Mouse (Mus musculus): ENCODE data around the gene Kirrel. TPM values are rescaled to one million over a fixed set of nuclear protein-coding genes. Genes with fewer than 3 reads are reported as not detected.
A peak's percentile ranks its signal among the peaks of the same experiment; 100 is the strongest.

The Kirrel gene
- polyA plus RNA-seq (2012; rRNA removed): 2.0 and 2.6 TPM in 2 replicates

DNA sequence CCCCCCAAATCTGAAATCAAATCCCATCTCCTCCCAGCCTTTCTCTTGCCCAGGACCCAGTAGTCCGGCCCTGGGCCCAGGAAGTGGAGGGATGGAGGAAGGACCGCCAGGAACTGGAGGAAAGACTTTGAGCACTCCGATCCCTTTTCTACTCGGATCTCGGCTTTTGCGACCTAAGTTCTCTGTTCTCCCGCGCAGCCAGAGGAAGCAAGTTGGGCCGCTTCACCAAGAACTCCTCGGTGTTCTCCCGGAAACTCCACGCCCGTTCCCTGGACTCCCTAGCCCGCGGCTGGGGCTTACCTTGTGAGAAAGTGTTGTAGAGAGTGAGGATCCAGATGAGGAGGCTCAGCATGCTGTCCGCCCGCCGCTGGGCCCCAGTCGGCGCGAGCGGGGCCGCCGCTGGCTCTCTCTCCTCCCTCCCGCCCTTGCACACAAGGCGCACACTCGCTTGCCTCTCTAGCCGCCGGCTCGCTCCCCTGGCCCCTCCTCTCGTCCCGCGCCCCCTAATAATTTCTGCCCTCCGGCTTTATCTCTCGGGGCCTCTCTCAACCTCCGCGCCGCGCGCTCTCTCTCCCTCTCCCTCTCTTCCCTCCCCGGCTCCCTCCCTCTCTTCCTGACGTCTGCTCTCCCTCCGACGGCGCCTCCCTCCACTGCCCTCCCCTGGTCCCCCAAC lies at the start of gene Kirrel:
Gene Kirrel (minus strand): TSS at position 652 of the 673 bp plus-strand sequence.
- Histone ChIP-seq H3K36me3 (ENCODE audit: control insufficient read depth, insufficient read depth, low read length) (no peaks in the 10 kb centered on the region), H3K27me3 (ENCODE audit: control insufficient read depth, insufficient read depth, low read length) (peaks cover 19% of the 10 kb centered on the region), H3K4me1 (ENCODE audit: control insufficient read depth, insufficient read depth, insufficient read length, low read length) (no peaks in the 10 kb centered on the region), H3K4me3 (ENCODE audit: low read depth, low read length) (peak within 1 kb of the TSS; percentile 65), H3K27ac (ENCODE audit: insufficient read depth, low read depth, low read length) (peak within 1 kb of the TSS; percentile 10)
- WGBS: under 1% methylated on average over 44 of the region's 45 CpGs
- TF ChIP-seq POLR2A (IDR thresholded peaks at IDR 0.05; ENCODE audit: low read depth, low read length) (no peak; the same call in 1 of the 2 replicates), CTCF (IDR thresholded peaks at IDR 0.05; ENCODE audit: extremely low read depth, insufficient read length, insufficient replicate concordance, low read depth, low read length) (no peak)

DNA sequence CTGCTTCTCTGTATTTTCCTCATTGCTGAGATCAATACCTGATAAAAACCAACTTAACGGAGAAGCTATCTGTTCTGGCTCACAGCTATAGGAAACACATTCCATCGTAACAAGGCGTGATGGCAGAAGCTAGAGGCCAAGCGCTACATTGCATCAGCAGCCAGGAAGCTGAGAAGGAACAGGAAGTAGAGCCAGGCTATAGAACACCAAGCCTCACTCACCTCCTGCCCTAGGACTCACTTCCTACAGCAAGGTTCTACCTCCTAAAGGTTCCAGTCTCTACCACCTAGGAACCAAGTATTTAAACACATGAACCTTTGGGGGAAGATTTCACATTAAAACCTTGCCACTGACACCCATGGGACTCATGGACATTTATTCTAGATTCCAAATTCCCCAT lies 49.1 kb upstream of the Kirrel start:
- Histone ChIP-seq H3K4me3 (ENCODE audit: low read depth, low read length) (no peak overlapping the region), H3K4me1 (ENCODE audit: control insufficient read depth, insufficient read depth, insufficient read length, low read length) (no peaks in the 10 kb centered on the region), H3K36me3 (ENCODE audit: control insufficient read depth, insufficient read depth, low read length) (no peaks in the 10 kb centered on the region), H3K27ac (ENCODE audit: insufficient read depth, low read depth, low read length) (no peak overlapping the region), H3K27me3 (ENCODE audit: control insufficient read depth, insufficient read depth, low read length) (no peaks in the 10 kb centered on the region)
- WGBS: 64% methylated on average over 4 of the region's 4 CpGs
- no peak for TF ChIP-seq CTCF (IDR thresholded peaks at IDR 0.05; ENCODE audit: extremely low read depth, insufficient read length, insufficient replicate concordance, low read depth, low read length)
- TF ChIP-seq POLR2A (IDR thresholded peaks at IDR 0.05; ENCODE audit: low read depth, low read length): no peak

DNA sequence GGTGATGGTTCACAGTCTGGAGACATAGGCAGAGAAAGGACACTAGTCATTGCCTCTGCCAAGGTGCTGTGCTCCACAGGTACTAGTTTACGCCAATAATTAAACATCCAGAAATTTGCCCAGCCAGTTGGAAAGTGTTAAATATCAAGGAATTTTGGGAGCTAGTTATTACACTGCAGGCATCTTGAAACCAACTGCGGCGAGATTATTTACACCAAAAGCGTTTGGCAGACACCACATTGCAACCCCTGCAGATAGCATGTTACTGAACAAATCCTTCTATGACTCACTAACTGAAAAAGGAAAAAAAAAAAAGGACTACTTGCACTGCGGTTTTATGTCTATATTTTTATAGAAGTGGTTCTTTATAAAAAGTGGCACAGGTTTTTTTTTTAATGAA lies 47.8 kb upstream of the Kirrel start:
- Histone ChIP-seq H3K36me3 (ENCODE audit: control insufficient read depth, insufficient read depth, low read length) (no peaks in the 10 kb centered on the region), H3K27me3 (ENCODE audit: control insufficient read depth, insufficient read depth, low read length) (no peaks in the 10 kb centered on the region), H3K4me3 (ENCODE audit: low read depth, low read length) (no peak overlapping the region)

DNA sequence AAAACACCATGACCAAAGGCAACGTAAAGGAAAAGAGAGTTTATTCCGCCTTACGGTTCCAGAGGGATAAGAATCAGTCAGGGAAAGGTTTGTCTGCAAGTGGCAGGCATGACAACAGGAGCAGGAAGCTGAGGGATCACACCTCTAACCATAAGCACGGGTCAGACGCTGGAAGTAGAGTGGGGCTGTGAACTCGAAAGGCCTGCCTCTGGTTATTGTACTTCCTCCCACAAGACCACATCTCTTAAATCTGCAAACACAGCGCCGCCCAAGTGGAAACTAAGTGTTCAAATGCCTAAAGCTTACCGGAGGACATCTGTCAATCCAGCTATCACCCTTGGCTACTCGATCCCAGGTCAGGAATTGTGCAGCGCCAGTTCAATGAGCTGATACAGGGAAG lies 40.6 kb upstream of the Kirrel start:
- H3K36me3 ChIP-seq (ENCODE audit: control insufficient read depth, insufficient read depth, low read length): no peaks in the 10 kb centered on the region
- TF ChIP-seq CTCF (IDR thresholded peaks at IDR 0.05; ENCODE audit: extremely low read depth, insufficient read length, insufficient replicate concordance, low read depth, low read length): no peak
- TF ChIP-seq POLR2A (IDR thresholded peaks at IDR 0.05; ENCODE audit: low read depth, low read length): no peak
- H3K27ac ChIP-seq (ENCODE audit: insufficient read depth, low read depth, low read length): no peak overlapping the region
- 74% methylated on average over 11 of the region's 11 CpGs for WGBS
- no peaks in the 10 kb centered on the region for H3K27me3 ChIP-seq (ENCODE audit: control insufficient read depth, insufficient read depth, low read length)
- no peak overlapping the region for H3K4me3 ChIP-seq (ENCODE audit: low read depth, low read length)
- H3K4me1 ChIP-seq (ENCODE audit: control insufficient read depth, insufficient read depth, insufficient read length, low read length): no peaks in the 10 kb centered on the region

More for the DNA sequence above, 47.8 kb upstream of the Kirrel start:
- Histone ChIP-seq H3K27ac (ENCODE audit: insufficient read depth, low read depth, low read length) (no peak overlapping the region), H3K4me1 (ENCODE audit: control insufficient read depth, insufficient read depth, insufficient read length, low read length) (no peaks in the 10 kb centered on the region)
- TF ChIP-seq CTCF (IDR thresholded peaks at IDR 0.05; ENCODE audit: extremely low read depth, insufficient read length, insufficient replicate concordance, low read depth, low read length) (no peak), POLR2A (IDR thresholded peaks at IDR 0.05; ENCODE audit: low read depth, low read length) (no peak)
- 81% methylated on average over 5 of the region's 5 CpGs for WGBS

DNA sequence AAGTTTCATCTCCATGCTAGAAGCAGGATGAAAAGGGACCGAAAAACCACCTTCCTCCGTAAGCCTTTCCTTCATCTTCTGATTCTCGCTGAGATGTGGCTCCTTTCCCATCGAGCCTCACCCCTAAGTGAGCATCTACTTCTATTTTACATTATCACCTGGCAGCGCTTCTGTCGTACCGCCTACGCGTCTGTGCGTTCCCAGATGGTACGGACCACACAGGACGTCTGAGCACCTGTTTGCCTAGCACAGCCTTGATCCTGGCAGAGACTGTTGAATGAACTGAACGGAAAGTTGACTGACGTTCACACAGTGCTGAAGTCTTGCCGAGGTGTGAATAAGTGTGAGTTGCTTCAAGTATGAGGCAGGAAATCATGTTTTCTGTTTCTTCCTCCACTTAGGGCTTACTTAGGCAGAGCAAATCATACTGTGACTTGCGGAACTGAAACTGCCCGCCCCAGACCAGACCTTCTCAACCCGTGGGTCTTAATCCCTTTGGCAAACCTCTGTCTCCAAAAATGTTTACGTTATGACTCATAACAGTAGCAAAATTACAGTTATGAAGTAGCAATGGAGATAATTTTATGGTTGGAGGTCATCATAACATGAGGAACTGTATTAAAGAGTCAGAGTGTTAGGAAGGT lies 39.8 kb upstream of the Kirrel start:
- Histone ChIP-seq H3K27me3 (ENCODE audit: control insufficient read depth, insufficient read depth, low read length) (no peaks in the 10 kb centered on the region), H3K4me1 (ENCODE audit: control insufficient read depth, insufficient read depth, insufficient read length, low read length) (no peaks in the 10 kb centered on the region), H3K27ac (ENCODE audit: insufficient read depth, low read depth, low read length) (no peak overlapping the region), H3K36me3 (ENCODE audit: control insufficient read depth, insufficient read depth, low read length) (no peaks in the 10 kb centered on the region), H3K4me3 (ENCODE audit: low read depth, low read length) (no peak overlapping the region)
- 83% methylated on average over 19 of the region's 19 CpGs for WGBS
- TF ChIP-seq CTCF (IDR thresholded peaks at IDR 0.05; ENCODE audit: extremely low read depth, insufficient read length, insufficient replicate concordance, low read depth, low read length) (no peak), POLR2A (IDR thresholded peaks at IDR 0.05; ENCODE audit: low read depth, low read length) (no peak)

DNA sequence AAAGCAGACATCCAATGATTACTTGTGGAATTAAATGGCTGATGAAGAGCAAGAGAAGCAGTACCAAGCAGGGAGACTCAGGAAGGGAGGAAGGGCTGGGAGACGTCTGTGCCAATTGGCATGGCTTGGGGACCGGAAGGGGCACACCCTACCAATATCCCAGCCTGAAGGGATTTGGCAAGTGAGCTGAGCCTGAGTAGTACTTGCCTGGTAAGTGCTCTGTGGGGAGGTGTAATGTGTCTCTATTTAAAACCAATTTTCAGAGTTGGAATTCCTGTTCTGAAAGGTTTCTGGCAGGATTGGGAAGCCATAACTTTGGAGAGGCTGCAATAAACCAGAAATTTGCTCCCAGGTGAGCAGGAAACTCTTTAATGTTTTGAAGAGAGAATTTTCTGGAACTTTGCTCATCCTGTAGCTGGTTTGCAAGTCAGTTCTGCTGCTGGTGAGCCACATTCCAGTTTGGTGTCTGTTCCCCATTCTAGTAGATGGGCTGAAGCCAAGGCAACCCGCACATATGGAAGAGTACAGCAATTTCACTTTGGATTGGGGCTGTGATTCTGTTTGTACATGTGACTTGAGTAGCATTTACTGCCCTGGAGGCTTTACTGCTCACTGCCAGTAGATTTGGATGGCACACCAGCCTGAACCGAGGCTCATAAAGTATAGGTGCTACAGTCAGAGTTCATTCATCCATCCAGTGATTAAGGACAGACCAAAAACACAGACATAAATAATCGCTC lies 32.0 kb upstream of the Kirrel start:
- TF ChIP-seq POLR2A (IDR thresholded peaks at IDR 0.05; ENCODE audit: low read depth, low read length): no peak
- TF ChIP-seq CTCF (IDR thresholded peaks at IDR 0.05; ENCODE audit: extremely low read depth, insufficient read length, insufficient replicate concordance, low read depth, low read length): no peak
- 67% methylated on average over 5 of the region's 5 CpGs for WGBS
- H3K4me1 ChIP-seq (ENCODE audit: control insufficient read depth, insufficient read depth, insufficient read length, low read length): no peaks in the 10 kb centered on the region
- H3K27ac ChIP-seq (ENCODE audit: insufficient read depth, low read depth, low read length): no peak overlapping the region
- H3K36me3 ChIP-seq (ENCODE audit: control insufficient read depth, insufficient read depth, low read length): no peaks in the 10 kb centered on the region
- no peak overlapping the region for H3K4me3 ChIP-seq (ENCODE audit: low read depth, low read length)
- H3K27me3 ChIP-seq (ENCODE audit: control insufficient read depth, insufficient read depth, low read length): no peaks in the 10 kb centered on the region

DNA sequence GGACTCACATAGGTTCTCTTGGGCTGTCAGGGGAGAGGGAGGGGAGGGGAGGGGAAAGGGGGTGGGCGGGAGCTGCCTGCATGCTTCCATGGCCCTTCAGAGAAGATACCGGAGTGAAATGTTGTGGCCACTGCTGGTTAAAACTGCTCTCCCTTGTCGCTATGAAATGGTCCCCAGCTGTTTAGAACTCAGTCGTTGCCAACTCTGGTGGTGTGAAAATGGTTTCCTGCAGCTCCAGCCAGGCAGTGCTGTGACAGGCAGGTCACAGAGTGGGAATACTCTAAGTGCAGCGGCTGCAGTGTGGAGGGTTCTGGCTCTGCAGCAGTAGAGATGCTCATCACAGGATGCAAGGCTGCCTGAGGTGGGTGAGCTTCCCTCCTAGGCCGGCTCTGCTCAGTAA lies 22.1 kb upstream of the Kirrel start:
- H3K36me3 ChIP-seq (ENCODE audit: control insufficient read depth, insufficient read depth, low read length): no peaks in the 10 kb centered on the region
- H3K27ac ChIP-seq (ENCODE audit: insufficient read depth, low read depth, low read length): no peak overlapping the region
- H3K4me1 ChIP-seq (ENCODE audit: control insufficient read depth, insufficient read depth, insufficient read length, low read length): peaks cover 1% of the 10 kb centered on the region; the same call in 1 of the 2 replicates
- no peak overlapping the region for H3K4me3 ChIP-seq (ENCODE audit: low read depth, low read length)
- TF ChIP-seq POLR2A (IDR thresholded peaks at IDR 0.05; ENCODE audit: low read depth, low read length): no peak
- TF ChIP-seq CTCF (IDR thresholded peaks at IDR 0.05; ENCODE audit: extremely low read depth, insufficient read length, insufficient replicate concordance, low read depth, low read length): no peak
- WGBS: 55% methylated on average over 6 of the region's 6 CpGs
- H3K27me3 ChIP-seq (ENCODE audit: control insufficient read depth, insufficient read depth, low read length): no peaks in the 10 kb centered on the region

Measured in small intestine, adult 2 months (tissue).